ENCODE assay signal across 8 mouse cellular contexts in the genomic region with DNA sequence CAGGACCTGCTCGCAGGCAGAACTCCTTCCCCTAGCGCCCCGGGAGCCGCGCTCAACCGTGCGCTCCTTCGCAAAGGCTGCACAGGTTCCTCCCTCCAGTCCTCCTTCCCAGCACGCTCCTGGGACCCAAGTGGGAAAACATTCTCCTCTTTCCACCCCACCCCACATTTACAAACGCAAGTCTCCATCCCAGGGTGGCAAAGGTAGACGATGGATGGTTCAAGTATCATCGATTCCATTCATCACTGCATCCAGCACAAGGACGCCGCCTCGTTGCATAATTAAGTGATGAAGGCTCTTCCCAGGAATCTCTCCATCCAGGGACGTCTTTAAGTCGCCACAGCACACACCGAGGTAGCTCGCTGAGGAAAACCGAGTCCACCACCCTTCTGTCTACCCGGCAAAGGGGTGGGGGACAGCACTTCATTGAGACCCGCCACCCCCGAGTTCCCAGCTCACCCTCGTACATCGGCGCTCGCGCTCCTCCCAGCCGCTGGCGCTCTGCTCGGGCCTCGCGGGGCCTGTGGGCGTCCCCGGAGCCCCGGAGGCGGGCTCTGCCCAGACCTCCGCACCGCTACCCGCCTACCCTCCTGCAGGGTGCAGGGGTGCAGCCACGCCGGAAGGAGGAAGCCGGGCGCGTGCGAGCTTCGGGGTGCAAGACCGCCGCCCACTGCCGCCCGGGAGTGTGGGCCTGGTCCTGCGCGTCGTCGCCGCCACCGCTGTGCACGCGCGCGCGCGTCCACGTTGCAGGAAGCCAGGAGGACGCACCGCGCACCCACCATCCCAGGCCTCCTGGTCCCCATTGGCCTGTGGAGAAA. TPM values are rescaled to one million over a fixed set of nuclear protein-coding genes. Genes with fewer than 3 reads are reported as not detected.
A peak's percentile ranks its signal among the peaks of the same experiment; 100 is the strongest.
DNase-seq lines count a peak whose midpoint lies in the region; ATAC-seq lines count a peak whose summit lies in the region.

A gene (minus strand): TSS at position 731 of the 818 bp plus-strand sequence.

- H3K4me3 ChIP-seq in hindbrain, embryonic 14.5 days (replicated peaks; ENCODE audit: low read length) = peak within 1 kb of the TSS; percentile 66

- H3K9ac ChIP-seq in hindbrain, embryonic 14.5 days = peak within 1 kb of the TSS; percentile 86

- H3K4me1 ChIP-seq in hindbrain, embryonic 14.5 days (replicated peaks; ENCODE audit: control insufficient read depth, insufficient read depth, low read length) = peaks cover 39% of the 10 kb centered on the region

- no peaks in the 10 kb centered on the region for H3K27me3 ChIP-seq in hindbrain, embryonic 14.5 days (ENCODE audit: control insufficient read depth, insufficient read depth, low read length)

- ATAC-seq in hindbrain, embryonic 14.5 days (ENCODE audit: low FRiP score) = peak; percentile 92

- peak; percentile 75 for DNase-seq in R1 (ENCODE audit: low read depth, low spot score)
- peak; percentile 86 for DNase-seq in cerebellum, postnatal 36 days
- peak; percentile 77 to 82 for DNase-seq in frontal cortex, postnatal 36 days (ENCODE audit: low spot score in 2 of 2)
- DNase-seq in hindbrain, embryonic 14.5 days (ENCODE audit: low spot score) = peak; percentile 88
- DNase-seq in layer of hippocampus, postnatal 36 days = peak; percentile 81 to 83
- peak; percentile 58 for DNase-seq in lung, postnatal 14 days
- DNase-seq in retina, embryonic 14.5 days (ENCODE audit: low spot score) = peak; percentile 81
- DNase-seq in thymus, postnatal 36 days = peak; percentile 93 to 98

- under 1% methylated on average over 67 of the region's 67 CpGs for WGBS in hindbrain, embryonic 14.5 days

- H3K4me2 ChIP-seq in hindbrain, embryonic 14.5 days (replicated peaks) = peak within 1 kb of the TSS; percentile 65

- no peaks in the 10 kb centered on the region for H3K9me3 ChIP-seq in hindbrain, embryonic 14.5 days (ENCODE audit: control insufficient read depth, low read length)

- H3K27ac ChIP-seq in hindbrain, embryonic 14.5 days = peak within 1 kb of the TSS; percentile 88

- peaks cover 21% of the 10 kb centered on the region for H3K36me3 ChIP-seq in hindbrain, embryonic 14.5 days (replicated peaks; ENCODE audit: control insufficient read depth, insufficient read depth)

RNA-seq across cellular contexts. Expression of the gene that starts here (rescaled TPM):
- 63.1 and 66.8 TPM in 2 replicates for polyA plus RNA-seq in hindbrain, embryonic 14.5 days (2014; fragmentation: Nextera tagmentation; extraction: Ambion mirVana)
- total RNA-seq in layer of hippocampus, postnatal 36 days (2021) = 10 to 100 TPM; 52.2 to 55.2 TPM

Comparison
In these comparisons a context has a peak if more than half of its experiments do, and no peak if none do; other contexts are left out.
1. Peak in every context shown above with its lines: DNase-seq, ATAC-seq, H3K4me3 ChIP-seq and H3K27ac ChIP-seq.